Comparison of ENCODE assay signal across 28 mouse cellular contexts in genomic region chr14:55279322-55280069, GRCm38 (mm10). TPM values are rescaled to one million over a fixed set of nuclear protein-coding genes. Genes with fewer than 3 reads are reported as not detected.
DNase-seq lines count a peak whose midpoint lies in the region; ATAC-seq and TF ChIP-seq lines count a peak whose summit lies in the region.
"Had no signal": no experiment of that assay in that cellular context is flagged by ENCODE, and none has a peak within 500 bp of the region (broad histone marks: within the 10 kb centered on the region; RNA-seq: fewer than 3 reads in every experiment).

No protein-coding gene starts in this region.

- no peaks in the 10 kb centered on the region for H3K79me2 ChIP-seq in CH12.LX (replicated peaks; ENCODE audit: control insufficient read depth, extremely low read depth, insufficient read depth, poor library complexity, severe bottlenecking)

- WGBS in intestine, embryonic 14.5 days, result 50% methylated on average over 7 of the region's 7 CpGs
- WGBS in stomach, embryonic 15.5 days, result 46% methylated on average over 7 of the region's 7 CpGs
- WGBS in hindbrain, embryonic 12.5 days, result 81% methylated on average over 7 of the region's 7 CpGs
- WGBS in midbrain, embryonic 14.5 days, result 90% methylated on average over 7 of the region's 7 CpGs

- in situ Hi-C loops in CH12.LX (cut with MboI; ENCODE audit: low pct_ligation_motif_present, low pct_unique_long_range_greater_than_20kb, low sequenced_read_pairs), result loop anchor here (10.0 kb wide), 1 partner anchor 255 kb away; no protein-coding TSS in a partner anchor

- TF ChIP-seq POLR2A in CH12.LX (IDR thresholded peaks at IDR 0.05; ENCODE audit: low read depth, low read length), result no peak

- peak; percentile 78; the same call in 1 of the 2 replicates for ATAC-seq in intestine, embryonic 14.5 days (replicated peaks; ENCODE audit: low FRiP score, low TSS enrichment, low read depth)
- ATAC-seq in stomach, embryonic 15.5 days (ENCODE audit: insufficient read depth, low FRiP score, low read depth), result peak; percentile 60; the same call in 1 of the 2 replicates
- ATAC-seq in hindbrain, embryonic 12.5 days (ENCODE audit: low FRiP score), result no peak
- no peak for ATAC-seq in monocyte, adult 5-6 weeks (replicated peaks; ENCODE audit: insufficient number of reproducible peaks, low FRiP score, low TSS enrichment, poor library complexity, severe bottlenecking)
- no peak for ATAC-seq in midbrain, embryonic 14.5 days (ENCODE audit: low FRiP score, low TSS enrichment)
- ATAC-seq: forebrain, postnatal 0 days; inflammation-experienced regulatory T-cells, adult 6 months; midbrain, embryonic 15.5 days had no signal

- H3K9ac ChIP-seq in CH12.LX (ENCODE audit: insufficient read depth, low read depth), result no peak overlapping the region
- no peak overlapping the region for H3K9ac ChIP-seq in intestine, embryonic 14.5 days (ENCODE audit: low read length)
- H3K9ac ChIP-seq in stomach, embryonic 15.5 days, result no peak overlapping the region
- H3K9ac ChIP-seq in hindbrain, embryonic 12.5 days, result no peak overlapping the region
- H3K9ac ChIP-seq in midbrain, embryonic 14.5 days (replicated peaks; ENCODE audit: low read length), result no peak overlapping the region
- H3K9ac ChIP-seq: forebrain, postnatal 0 days; hindbrain, embryonic 13.5 days; limb, embryonic 15.5 days; liver, embryonic 15.5 days; midbrain, embryonic 15.5 days; neural tube, embryonic 15.5 days had no signal

- TF ChIP-seq EP300 in CH12.LX (IDR thresholded peaks at IDR 0.05; ENCODE audit: low read length), result peak; percentile 10; the same call in 1 of the 2 replicates

- no peak overlapping the region for H3K27ac ChIP-seq in CH12.LX (ENCODE audit: insufficient read depth, low read depth)
- H3K27ac ChIP-seq in intestine, embryonic 14.5 days (ENCODE audit: low read depth), result no peak overlapping the region
- H3K27ac ChIP-seq in stomach, embryonic 15.5 days, result no peak overlapping the region
- H3K27ac ChIP-seq in hindbrain, embryonic 12.5 days, result no peak overlapping the region
- no peak overlapping the region for H3K27ac ChIP-seq in midbrain, embryonic 14.5 days (replicated peaks; ENCODE audit: low read depth, low read length)
- H3K27ac ChIP-seq: forebrain, embryonic 10.5 days; hindbrain, embryonic 13.5 days; limb, embryonic 15.5 days; liver, embryonic 15.5 days; midbrain, embryonic 15.5 days; neural tube, embryonic 15.5 days had no signal

- H3K4me1 ChIP-seq in CH12.LX (ENCODE audit: control insufficient read depth in 1 of 2, insufficient read depth in 2 of 2), result peaks cover 0 to 11% of the 10 kb centered on the region in 2 experiments; a peak in 2 of 4 replicates
- H3K4me1 ChIP-seq in intestine, embryonic 14.5 days (replicated peaks; ENCODE audit: control insufficient read depth, insufficient read depth, low read length), result no peaks in the 10 kb centered on the region
- H3K4me1 ChIP-seq in stomach, embryonic 15.5 days, result no peaks in the 10 kb centered on the region
- H3K4me1 ChIP-seq in hindbrain, embryonic 12.5 days, result peaks cover 2% of the 10 kb centered on the region; the same call in 1 of the 2 replicates
- H3K4me1 ChIP-seq in midbrain, embryonic 14.5 days (ENCODE audit: control insufficient read depth, insufficient read depth, low read length), result no peaks in the 10 kb centered on the region
- H3K4me1 ChIP-seq: hindbrain, embryonic 13.5 days; limb, embryonic 15.5 days; liver, embryonic 15.5 days; midbrain, embryonic 15.5 days; neural tube, embryonic 15.5 days had no signal

- dilution Hi-C loops in CH12.LX (cut with MboI; ENCODE audit: extremely low pct_ligation_motif_present, extremely low pct_unique_long_range_greater_than_20kb, low sequenced_read_pairs), result no loop called here

- H3K9me3 ChIP-seq in CH12.LX (replicated peaks; ENCODE audit: low read length), result no peaks in the 10 kb centered on the region
- no peaks in the 10 kb centered on the region for H3K9me3 ChIP-seq in intestine, embryonic 14.5 days (ENCODE audit: control insufficient read depth, low read length)
- no peaks in the 10 kb centered on the region for H3K9me3 ChIP-seq in stomach, embryonic 15.5 days
- H3K9me3 ChIP-seq in hindbrain, embryonic 12.5 days (replicated peaks), result no peaks in the 10 kb centered on the region
- H3K9me3 ChIP-seq in midbrain, embryonic 14.5 days (ENCODE audit: control insufficient read depth, low read length), result no peaks in the 10 kb centered on the region
- H3K9me3 ChIP-seq: forebrain, embryonic 10.5 days; hindbrain, embryonic 13.5 days; limb, embryonic 15.5 days; liver, embryonic 15.5 days; midbrain, embryonic 15.5 days; neural tube, embryonic 15.5 days had no signal

- TF ChIP-seq CTCF in CH12.LX (conservative IDR thresholded peaks at IDR 0.05 in 1 of 2, IDR thresholded peaks at IDR 0.05 in 1 of 2; ENCODE audit: low read depth in 2 of 2, low read length in 2 of 2), result no peak

- no peaks in the 10 kb centered on the region for H3K36me3 ChIP-seq in CH12.LX (replicated peaks in 1 of 2; ENCODE audit: control insufficient read depth in 1 of 2, insufficient read depth in 1 of 2, low read length in 1 of 2)
- no peaks in the 10 kb centered on the region for H3K36me3 ChIP-seq in intestine, embryonic 14.5 days (ENCODE audit: control insufficient read depth, insufficient read depth, low read length)
- no peaks in the 10 kb centered on the region for H3K36me3 ChIP-seq in stomach, embryonic 15.5 days
- no peaks in the 10 kb centered on the region for H3K36me3 ChIP-seq in hindbrain, embryonic 12.5 days
- H3K36me3 ChIP-seq in midbrain, embryonic 14.5 days (ENCODE audit: control insufficient read depth, insufficient read depth, low read length), result no peaks in the 10 kb centered on the region
- H3K36me3 ChIP-seq: forebrain, embryonic 10.5 days; hindbrain, embryonic 13.5 days; limb, embryonic 15.5 days; liver, embryonic 15.5 days; midbrain, embryonic 15.5 days; neural tube, embryonic 15.5 days had no signal

- H3K4me2 ChIP-seq in CH12.LX (ENCODE audit: insufficient read depth, low read depth, poor library complexity, severe bottlenecking), result no peak overlapping the region
- H3K4me2 ChIP-seq in intestine, embryonic 14.5 days (ENCODE audit: low read length), result no peak overlapping the region
- H3K4me2 ChIP-seq in stomach, embryonic 15.5 days, result no peak overlapping the region
- no peak overlapping the region for H3K4me2 ChIP-seq in hindbrain, embryonic 12.5 days (replicated peaks)
- H3K4me2 ChIP-seq in midbrain, embryonic 14.5 days (ENCODE audit: low read length), result no peak overlapping the region
- H3K4me2 ChIP-seq: heart, embryonic 11.5 days; hindbrain, embryonic 13.5 days; limb, embryonic 15.5 days; liver, embryonic 15.5 days; midbrain, embryonic 15.5 days; neural tube, embryonic 15.5 days had no signal

- intact Hi-C loops in heart, postnatal 10 days (cut with DNase I), result no loop called here

- H3K4me3 ChIP-seq in CH12.LX (replicated peaks in 1 of 3; ENCODE audit: low read depth in 2 of 3, low read length in 2 of 3, poor library complexity in 1 of 3), result no peak overlapping the region
- no peak overlapping the region for H3K4me3 ChIP-seq in intestine, embryonic 14.5 days (ENCODE audit: low read depth, low read length)
- H3K4me3 ChIP-seq in stomach, embryonic 15.5 days (replicated peaks), result no peak overlapping the region
- H3K4me3 ChIP-seq in hindbrain, embryonic 12.5 days, result no peak overlapping the region
- H3K4me3 ChIP-seq in midbrain, embryonic 14.5 days (replicated peaks; ENCODE audit: low read depth, low read length), result no peak overlapping the region
- H3K4me3 ChIP-seq: forebrain, embryonic 10.5 days; hindbrain, embryonic 13.5 days; limb, embryonic 15.5 days; liver, embryonic 15.5 days; midbrain, embryonic 15.5 days; neural tube, embryonic 15.5 days had no signal

- peak; percentile 46 for DNase-seq in heart, adult 11 months
- no peak for DNase-seq in heart, postnatal 10 days
- DNase-seq in CH12.LX (ENCODE audit: extremely low read depth), result peak; percentile 43
- no peak for DNase-seq in intestine, embryonic 14.5 days (ENCODE audit: low spot score)
- no peak for DNase-seq in midbrain, embryonic 14.5 days
- DNase-seq: adrenal gland, adult 8-10 months; cerebellum, postnatal 10 days; forebrain, postnatal 0 days; heart, postnatal 14 days; kidney, postnatal 25 days; lung, postnatal 14 days; thymus, postnatal 14 days had no signal

- TF ChIP-seq RAD21 in CH12.LX (IDR thresholded peaks at IDR 0.05; ENCODE audit: low read depth, low read length), result no peak

- H3K27me3 ChIP-seq in CH12.LX (replicated peaks), result no peaks in the 10 kb centered on the region
- no peaks in the 10 kb centered on the region for H3K27me3 ChIP-seq in intestine, embryonic 14.5 days (replicated peaks; ENCODE audit: control insufficient read depth, insufficient read depth, low read length)
- H3K27me3 ChIP-seq in stomach, embryonic 15.5 days (replicated peaks), result no peaks in the 10 kb centered on the region
- H3K27me3 ChIP-seq in hindbrain, embryonic 12.5 days, result no peaks in the 10 kb centered on the region
- no peaks in the 10 kb centered on the region for H3K27me3 ChIP-seq in midbrain, embryonic 14.5 days (ENCODE audit: control insufficient read depth, insufficient read depth, low read length)
- H3K27me3 ChIP-seq: hindbrain, embryonic 13.5 days; limb, embryonic 15.5 days; liver, embryonic 15.5 days; midbrain, embryonic 15.5 days; neural tube, embryonic 15.5 days had no signal

TF ChIP-seq in CH12.LX, 34 proteins besides CTCF, POLR2A, EP300 and RAD21:
- TF ChIP-seq IRF4 (IDR thresholded peaks at IDR 0.05; ENCODE audit: low read depth, low read length) (0 out of 2 replicates have a peak, but pooled peaks have one; percentile 19), RCOR1 (conservative IDR thresholded peaks at IDR 0.05; ENCODE audit: low read depth, low read length) (no peak)

RNA-seq across cellular contexts. Expression of gene Dhrs2, which starts 57.7 kb away (rescaled TPM):
- not detected for total RNA-seq in heart, postnatal 10 days (2021)
- total RNA-seq in CH12.LX (2012; rRNA removed) (not detected in 2 replicates), CH12.LX (2014; rRNA removed) (not detected in 2 replicates)
- not detected in 2 replicates for polyA plus RNA-seq in CH12.LX (2012; ENCODE audit: insufficient read length, low read depth)
- polyA plus RNA-seq in intestine, embryonic 14.5 days (2014; fragmentation: Nextera tagmentation; extraction: Ambion mirVana), result 0.23 TPM in 2 replicates
- 0.37 and 0.40 TPM in 2 replicates for polyA plus RNA-seq in stomach, embryonic 15.5 days (2015; fragmentation: Nextera tagmentation; extraction: Ambion mirVana)
- 0.17 TPM in 1 of 2 replicates, not detected in the other for polyA plus RNA-seq in hindbrain, embryonic 12.5 days (2016; fragmentation: Nextera tagmentation; extraction: Ambion mirVana)
- 2.8 TPM in 1 of 3 replicates, not detected in the others for total RNA-seq in monocyte, adult 5-6 weeks (2017)
- polyA plus RNA-seq in midbrain, embryonic 14.5 days (2014; fragmentation: Nextera tagmentation; extraction: Ambion mirVana), result 0.78 and 0.97 TPM in 2 replicates
- total RNA-seq: adrenal gland, adult 8-10 months; gastrocnemius, adult 18-20 months; heart, postnatal 14 days; layer of hippocampus, postnatal 14 days; megakaryocyte, adult 5-6 weeks had no signal
- polyA plus RNA-seq: forebrain, embryonic 10.5 days; gonadal fat pad, adult 2 months; heart, embryonic 11.5 days; inflammation-experienced regulatory T-cells, adult 6 months; liver, embryonic 15.5 days; spleen, adult 2 months had no signal

Comparison
In these comparisons a context has a peak if more than half of its experiments do, and no peak if none do; other contexts are left out.
1. DNase-seq: peak in heart, adult 11 months (single experiment) and CH12.LX (single experiment); none in heart, postnatal 10 days (0 of 2), intestine, embryonic 14.5 days (single experiment) and midbrain, embryonic 14.5 days (single experiment).
2. ATAC-seq: peak in intestine, embryonic 14.5 days (single experiment) and stomach, embryonic 15.5 days (single experiment); none in hindbrain, embryonic 12.5 days (single experiment), monocyte, adult 5-6 weeks (single experiment) and midbrain, embryonic 14.5 days (single experiment).